Mouse (Mus musculus) heart, postnatal 25 days (tissue): Measurements from ENCODE around the gene Hspb11. TPM values are rescaled to one million over a fixed set of nuclear protein-coding genes. Genes with fewer than 3 reads are reported as not detected.

Source experiments
- DNase-seq: peaks from one replicate; pipeline ENCODE4 v3.0.0; 2022; ENCODE audit warnings: low spot score
- intact Hi-C: fragments of 180-260 bp; cut with DNase I; formaldehyde crosslinking; loops from one replicate; pipeline ENCODE4 v1.15.1; 2025
- total RNA-seq, 2 experiments: library from RNA; stranded (reverse); gene quantifications; 2 replicates each; pipeline ENCODE4 v1.2.3; 2021

The Hspb11 gene
- total RNA-seq, 2 experiments from 2014 or later: 10.5 to 13.0 TPM

DNA sequence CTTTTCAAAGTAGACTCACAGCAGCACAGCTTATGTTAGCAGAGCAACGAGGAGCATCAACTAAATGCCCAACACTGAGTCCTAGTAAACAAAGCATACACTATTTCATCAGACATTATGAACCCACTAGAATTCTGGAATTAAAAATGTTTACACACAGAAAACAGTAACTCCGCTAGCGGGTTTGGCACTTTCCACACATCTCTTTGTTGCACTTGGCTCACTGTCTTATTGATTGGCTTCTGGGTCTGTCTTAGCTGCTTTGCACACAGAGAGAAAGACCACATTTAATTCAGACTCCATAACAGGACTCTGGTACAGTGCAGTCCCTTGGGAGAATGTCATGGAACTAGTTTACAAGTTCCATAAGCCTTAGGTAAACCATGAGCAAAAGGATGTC is 5.3 kb upstream of the Hspb11 start:
- DNase-seq: no peak
- intact Hi-C loops: no loop called here

GRCm38 (mm10) chr4:107249471-107249870 is 3.9 kb upstream of the Hspb11 start:
- no peak for DNase-seq
- intact Hi-C loops: no loop called here

- no peak for DNase-seq
- intact Hi-C loops: loop anchor here (2.0 to 5.0 kb wide), 2 partner anchors 98 to 117 kb away; partner anchors contain the start of gene Ndc1
Observed at GRCm38 (mm10) chr4:107250494-107250893, 2.9 kb upstream of the Hspb11 start.

DNA sequence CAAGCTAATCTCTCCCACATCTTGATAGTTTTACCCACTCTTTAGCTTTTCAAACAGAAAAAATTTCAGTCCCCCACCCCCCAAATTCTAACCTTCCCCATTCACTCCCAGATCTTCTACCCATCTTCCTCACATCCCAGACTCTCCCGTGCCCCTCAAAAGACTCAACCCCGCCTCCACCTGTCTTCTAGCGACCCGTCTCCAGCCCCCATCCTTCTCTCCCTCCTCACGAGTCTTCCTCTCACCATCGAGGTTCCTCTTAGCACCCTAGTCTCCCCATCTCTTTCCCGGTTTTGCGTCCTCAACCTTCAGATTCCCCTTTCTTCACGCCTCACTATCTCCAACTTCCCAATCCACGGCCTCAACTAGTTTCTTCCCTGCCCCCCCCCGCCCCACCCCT is 871 bp upstream of the Hspb11 start:
- intact Hi-C loops: loop anchor here (2.0 to 5.0 kb wide), 3 partner anchors 62 to 115 kb away; partner anchors contain the start of genes Ndc1, Tceanc2, Tmem59 and Yipf1

DNA sequence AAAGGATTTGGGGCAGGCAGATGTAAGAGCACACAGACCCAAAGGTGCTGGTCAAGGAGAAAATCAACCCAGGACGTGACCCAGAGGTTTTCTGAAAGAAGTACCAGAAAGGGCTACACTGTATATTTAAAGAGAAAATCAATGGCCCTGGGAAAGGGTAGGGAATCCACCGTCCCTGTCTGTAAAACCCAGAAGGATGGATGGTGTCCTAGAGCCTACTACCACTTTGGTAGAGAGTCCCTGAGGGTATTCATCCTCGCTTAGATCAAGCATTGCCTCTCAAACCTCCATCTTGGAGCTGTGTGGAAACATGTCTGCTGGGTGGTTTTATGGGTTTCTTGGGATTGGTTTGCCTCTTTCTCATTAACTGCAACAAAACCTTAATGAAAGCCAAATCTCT is 1.0 kb downstream of the Hspb11 start:
- no peak for DNase-seq
- intact Hi-C loops: loop anchor here (5.0 kb wide), 1 partner anchor 113 kb away; the partner anchor contains the start of gene Ndc1

More for the DNA sequence above, 871 bp upstream of the Hspb11 start:
- no peak for DNase-seq

DNA sequence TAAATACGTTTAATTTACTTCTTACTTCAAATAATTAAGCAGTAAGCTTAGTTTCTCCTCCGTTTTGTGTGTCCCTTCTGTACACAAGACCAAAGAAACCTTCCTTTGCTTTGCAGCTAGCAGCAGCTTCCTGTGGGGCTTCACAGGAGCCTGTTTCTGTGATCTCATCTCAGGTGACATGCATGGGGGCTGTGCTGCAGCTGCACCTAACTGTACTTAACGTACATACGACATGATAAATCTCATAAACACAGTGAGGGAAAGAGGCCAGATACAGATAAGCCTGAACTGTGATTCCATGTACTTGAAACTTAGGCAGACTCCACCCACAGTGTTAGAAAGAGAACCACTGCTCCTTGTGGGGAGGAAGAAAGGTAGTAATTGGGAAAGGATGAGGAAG is 6.6 kb downstream of the Hspb11 start:
- no peak for DNase-seq
- intact Hi-C loops: no loop called here

DNA sequence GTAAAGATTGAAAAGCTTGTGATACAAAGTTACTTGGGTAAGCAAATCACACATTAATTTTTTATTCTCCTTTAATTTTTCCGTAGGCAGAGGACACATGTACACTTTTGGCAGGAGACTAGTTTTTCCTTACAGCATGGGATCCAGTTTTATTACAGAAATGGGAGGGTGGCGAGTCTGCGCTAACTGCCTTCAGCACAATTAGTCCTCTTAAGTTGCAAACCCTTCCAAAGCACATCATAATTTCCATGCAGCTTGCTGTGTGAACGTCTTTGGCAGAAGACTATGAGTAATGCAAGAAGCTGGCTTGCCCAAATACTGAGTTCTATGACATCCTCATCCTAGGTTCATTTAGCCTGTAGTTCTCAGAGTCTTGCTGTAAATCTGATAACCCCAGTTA is 20.3 kb downstream of the Hspb11 start:
- DNase-seq: no peak
- intact Hi-C loops: no loop called here

DNA sequence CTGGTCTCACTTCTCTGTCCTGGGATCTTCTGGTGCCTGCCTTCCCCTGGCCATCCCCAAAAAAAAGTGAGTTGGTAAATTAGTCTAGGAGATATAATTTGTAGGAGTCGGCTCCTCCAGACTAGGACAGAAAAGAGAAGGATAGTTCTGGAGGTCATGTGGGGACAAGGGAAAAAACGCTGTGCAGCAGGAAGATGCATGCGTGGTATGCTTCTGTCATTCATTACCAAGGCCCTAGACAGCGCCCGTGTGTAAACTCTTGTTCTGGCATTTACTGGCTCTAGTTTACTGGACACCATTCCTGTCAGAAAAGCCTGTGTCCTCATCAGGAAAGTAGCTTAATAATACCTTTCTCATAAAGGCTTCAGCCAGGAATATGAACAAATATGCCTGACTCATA is 21.1 kb downstream of the Hspb11 start:
- no peak for DNase-seq
- intact Hi-C loops: no loop called here

DNA sequence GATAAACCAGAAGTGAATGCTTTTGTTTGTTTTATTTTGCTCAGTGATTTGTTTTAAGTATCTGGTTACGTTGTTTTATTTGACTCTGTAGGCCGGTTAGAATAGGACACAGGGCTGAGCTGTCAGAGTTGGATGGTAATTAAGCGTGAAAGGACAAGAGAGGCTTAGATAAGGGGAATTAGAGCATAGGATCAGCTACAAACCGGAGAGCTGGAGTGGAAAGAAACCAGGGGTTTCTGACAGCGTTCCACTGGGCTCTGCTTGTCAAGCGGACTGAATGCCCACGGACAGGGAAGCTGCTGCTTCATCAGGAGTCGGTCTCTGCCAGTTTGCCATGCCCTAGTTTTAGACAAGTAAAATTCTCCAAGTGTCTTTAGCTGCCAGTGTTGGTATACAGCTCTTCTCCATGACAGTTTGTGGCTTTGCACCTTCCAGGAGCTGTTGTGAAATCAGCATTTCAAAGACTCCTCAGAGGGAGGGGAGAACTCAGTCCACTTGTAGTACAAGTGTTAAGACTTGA is 24.9 kb downstream of the Hspb11 start:
- intact Hi-C loops: no loop called here
- no peak for DNase-seq

DNA sequence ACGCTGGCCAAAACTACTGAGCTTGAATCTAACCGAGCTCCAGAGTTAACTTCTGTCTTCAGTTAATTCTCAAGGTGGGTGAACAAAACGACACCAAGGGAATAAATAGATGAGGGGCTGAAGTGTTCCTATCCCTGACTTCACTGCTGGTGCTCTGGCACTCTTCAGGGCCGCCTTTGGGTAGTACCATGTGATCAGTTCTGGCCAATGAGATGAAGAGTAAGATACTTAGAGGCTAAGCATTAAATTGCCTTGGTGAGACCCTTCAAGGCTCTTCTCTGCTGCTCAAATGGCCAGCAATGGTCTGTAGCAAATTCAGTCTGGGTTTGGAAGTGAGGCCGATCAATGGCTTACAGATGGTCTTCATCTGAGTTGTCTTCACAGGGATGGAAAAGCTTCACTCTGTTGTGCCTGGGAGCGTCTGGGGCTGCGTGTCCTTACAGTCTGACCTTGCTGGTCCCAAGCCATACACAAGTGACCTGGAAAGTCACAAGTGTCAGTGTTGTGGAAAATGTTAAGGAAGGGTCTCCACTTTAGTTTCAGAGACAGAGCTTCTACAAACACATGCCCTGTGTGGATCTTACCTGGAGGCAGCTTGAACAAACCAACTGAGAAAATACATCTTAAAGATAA is 27.6 kb downstream of the Hspb11 start:
- DNase-seq: no peak
- intact Hi-C loops: no loop called here

- intact Hi-C loops: no loop called here
- no peak for DNase-seq
Observed at GRCm38 (mm10) chr4:107285446-107286200, 32.2 kb downstream of the Hspb11 start.

GRCm38 (mm10) chr4:107286386-107286785 is 33.0 kb downstream of the Hspb11 start:
- intact Hi-C loops: no loop called here
- DNase-seq: no peak

DNA sequence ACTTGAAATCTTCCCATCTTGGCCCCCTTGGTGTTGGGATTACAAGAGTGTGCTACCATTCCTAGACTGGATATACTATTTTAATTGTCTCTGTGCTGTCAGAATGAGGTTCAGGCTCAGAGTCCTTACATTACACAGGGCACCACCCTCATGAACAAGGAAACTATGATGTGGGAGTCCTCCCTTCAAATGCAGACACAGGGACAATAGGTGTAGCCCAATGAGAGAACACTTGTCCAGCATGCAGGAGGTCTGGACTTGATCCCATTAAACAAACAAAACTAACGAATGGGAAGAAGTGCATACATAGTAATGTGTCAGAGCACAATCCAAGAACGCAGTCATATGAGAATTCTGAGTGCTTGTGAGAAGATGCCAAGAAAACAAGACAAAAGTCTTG is 34.1 kb downstream of the Hspb11 start:
- no peak for DNase-seq
- intact Hi-C loops: no loop called here

DNA sequence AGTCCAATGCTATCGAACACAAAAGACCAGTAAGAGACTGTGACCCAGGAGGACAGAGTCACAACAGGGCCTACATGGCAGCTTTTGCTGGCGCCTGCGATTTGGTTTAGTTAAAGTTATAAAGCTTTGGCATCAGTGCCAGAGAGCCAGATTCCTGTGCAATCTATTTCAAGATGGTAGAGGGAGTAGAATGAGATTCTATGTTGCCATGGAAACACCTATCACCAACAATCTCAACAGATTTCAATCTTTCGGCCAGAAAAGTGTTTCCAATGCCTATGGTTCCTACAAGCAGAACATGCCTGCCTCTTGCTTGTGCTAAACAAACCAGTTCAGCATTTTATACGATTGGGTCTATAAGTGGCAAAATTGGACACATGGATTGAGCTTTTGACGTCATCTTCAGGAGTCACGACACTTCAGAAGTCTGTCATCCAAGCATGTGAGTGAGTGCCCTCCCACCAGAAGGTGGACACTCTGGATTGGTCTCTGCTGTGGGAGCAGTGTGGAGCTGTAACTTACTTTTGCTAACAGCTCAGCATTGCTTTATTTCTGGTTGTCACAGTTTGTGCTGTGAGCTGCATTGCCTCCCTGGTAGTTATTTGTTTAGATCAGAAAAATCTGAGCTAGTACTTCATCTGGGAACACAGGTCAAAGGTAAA is 38.3 kb downstream of the Hspb11 start:
- no peak for DNase-seq
- intact Hi-C loops: no loop called here

DNA sequence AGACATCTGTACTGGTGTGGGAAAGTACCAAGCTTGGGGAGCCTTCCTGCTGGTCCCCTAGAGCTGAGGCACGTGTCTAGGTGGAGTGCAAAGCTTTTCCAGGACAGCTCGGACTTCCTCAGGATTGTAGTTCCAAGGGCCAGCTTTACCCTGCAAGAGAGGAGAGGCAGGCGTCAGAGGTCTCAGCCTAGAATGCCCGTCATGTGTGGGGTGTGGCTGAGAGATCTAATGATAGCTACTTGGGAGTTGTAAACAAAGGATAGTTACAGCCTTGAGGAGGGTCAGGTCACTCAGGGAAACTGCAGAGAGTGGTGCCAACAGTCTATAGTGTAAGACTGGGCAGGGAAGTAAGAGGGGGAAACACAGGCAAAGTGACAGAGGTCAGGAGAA is 38.9 kb downstream of the Hspb11 start:
- no peak for DNase-seq
- intact Hi-C loops: no loop called here

DNA sequence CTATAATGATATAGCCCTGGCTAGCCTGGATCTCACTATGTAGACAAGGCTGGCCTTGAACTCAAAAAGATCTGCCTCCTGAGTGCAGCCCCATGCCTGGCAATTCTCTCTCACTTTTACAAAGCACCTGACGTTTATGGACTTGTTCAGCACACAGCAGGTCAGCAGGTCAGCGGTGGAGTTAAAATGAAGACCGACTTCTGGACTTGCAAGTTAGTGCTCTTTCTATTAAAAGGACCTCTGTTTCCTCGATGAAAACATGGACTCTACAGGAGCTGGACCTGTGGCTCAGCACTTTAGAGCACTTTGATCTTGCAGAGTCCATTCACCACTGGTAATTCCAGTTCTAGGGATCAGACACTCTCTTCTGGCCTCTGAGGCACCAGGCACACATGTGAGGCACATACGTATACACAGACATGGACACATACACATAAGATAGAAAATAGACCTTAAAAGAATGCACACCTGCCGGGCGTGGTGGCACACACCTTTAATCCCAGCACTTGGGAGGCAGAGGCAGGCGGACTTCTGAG is 44.7 kb downstream of the Hspb11 start:
- no peak for DNase-seq
- intact Hi-C loops: no loop called here

DNA sequence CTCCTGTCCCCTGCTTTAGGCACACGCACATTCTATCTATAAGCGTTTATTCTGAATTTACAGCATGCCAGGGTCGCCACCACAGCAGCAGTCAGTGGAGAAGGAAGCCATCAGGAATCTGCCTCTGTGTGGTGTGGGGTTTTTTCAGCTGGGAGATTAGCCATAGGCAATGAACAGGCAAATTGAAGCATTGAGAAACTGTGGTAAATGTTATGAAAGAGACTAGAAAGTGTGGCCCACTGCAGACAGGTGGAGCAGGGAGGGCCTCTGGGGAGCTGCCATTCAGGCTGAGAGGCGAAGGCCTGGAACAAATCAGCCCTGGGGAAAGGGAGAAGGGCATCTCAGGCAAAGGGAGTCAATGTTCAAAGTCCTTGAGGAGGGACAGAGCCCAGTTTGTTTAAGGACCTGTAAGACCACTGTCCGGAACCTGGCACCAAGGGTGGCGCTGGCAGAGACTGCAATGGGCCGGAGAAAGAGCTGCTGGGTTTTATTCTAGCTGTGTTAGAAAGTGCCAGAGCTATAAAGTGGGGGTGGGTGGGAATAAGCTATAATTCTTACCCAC is 46.5 kb downstream of the Hspb11 start:
- no peak for DNase-seq
- intact Hi-C loops: no loop called here

- intact Hi-C loops: no loop called here
- no peak for DNase-seq
Observed at GRCm38 (mm10) chr4:107300371-107300770, 47.0 kb downstream of the Hspb11 start.

DNA sequence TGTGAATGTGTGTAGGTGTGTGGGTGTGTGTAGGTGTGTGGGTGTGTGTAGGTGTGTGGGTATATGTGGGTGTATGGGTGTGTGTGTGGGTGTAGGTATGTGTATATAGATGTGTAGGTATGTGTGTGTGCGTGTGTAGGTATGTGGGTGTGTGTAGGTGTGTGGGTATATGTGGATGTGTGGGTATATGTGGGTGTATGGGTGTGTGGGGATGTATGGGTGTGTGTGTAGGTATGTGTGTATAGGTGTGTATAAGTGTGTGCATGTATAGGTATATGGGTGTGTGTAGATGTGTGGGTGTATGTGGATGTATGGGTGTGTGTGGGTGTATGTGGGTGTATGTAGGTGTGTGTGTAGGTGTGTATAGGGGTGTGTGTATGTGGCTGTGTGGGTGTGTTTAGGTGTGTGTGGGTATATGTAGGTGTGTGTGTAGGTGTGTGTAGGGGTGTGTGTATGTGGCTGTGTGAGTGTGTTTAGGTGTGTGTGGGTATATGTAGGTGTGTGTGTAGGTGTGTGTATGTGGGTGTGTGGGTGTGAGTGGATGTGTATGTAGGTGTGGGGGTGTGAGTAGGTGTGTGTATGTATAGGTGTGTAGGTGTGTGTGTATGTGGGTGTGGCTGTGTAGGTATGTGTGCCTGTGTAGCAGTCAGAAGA is 47.6 kb downstream of the Hspb11 start:
- intact Hi-C loops: no loop called here
- DNase-seq: no peak

DNA sequence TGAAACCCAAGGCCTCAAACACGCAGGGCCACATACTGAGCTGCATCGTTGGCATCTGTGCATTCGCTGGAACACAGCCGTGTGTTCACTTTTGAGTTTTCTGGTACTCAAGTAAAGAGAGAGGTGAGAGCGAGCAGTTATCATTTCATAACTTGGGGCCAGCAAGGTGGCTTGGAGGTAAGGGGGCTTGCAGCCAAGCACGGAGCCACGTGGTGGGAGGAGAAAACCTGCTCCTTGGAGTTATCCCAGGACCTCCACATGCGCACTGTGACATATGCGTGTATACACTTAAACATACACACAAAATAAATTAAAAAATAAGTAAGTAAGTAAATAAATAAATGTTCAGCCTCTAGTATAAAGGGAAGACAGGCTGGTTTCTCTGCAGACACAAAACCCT is 48.8 kb downstream of the Hspb11 start:
- intact Hi-C loops: no loop called here
- DNase-seq: no peak
